Mouse (Mus musculus) left cerebral cortex, postnatal 4 days (tissue): Measurements from ENCODE around the gene Dchs1. TPM values are rescaled to one million over a fixed set of nuclear protein-coding genes. Genes with fewer than 3 reads are reported as not detected.

Experiments
- DNase-seq: peaks from one replicate; pipeline ENCODE4 v3.0.0-alpha.2; 2022
- intact Hi-C: fragments of 180-260 bp; cut with DNase I; formaldehyde crosslinking; loops from one replicate; pipeline ENCODE4 v1.15.1; 2025
- total RNA-seq, 2 experiments: library from RNA; stranded (reverse); gene quantifications; 2 replicates each; pipeline ENCODE4 v1.2.3; 2021

The Dchs1 gene
- total RNA-seq, 2 experiments from 2014 or later = 84.6 to 90.6 TPM

DNA sequence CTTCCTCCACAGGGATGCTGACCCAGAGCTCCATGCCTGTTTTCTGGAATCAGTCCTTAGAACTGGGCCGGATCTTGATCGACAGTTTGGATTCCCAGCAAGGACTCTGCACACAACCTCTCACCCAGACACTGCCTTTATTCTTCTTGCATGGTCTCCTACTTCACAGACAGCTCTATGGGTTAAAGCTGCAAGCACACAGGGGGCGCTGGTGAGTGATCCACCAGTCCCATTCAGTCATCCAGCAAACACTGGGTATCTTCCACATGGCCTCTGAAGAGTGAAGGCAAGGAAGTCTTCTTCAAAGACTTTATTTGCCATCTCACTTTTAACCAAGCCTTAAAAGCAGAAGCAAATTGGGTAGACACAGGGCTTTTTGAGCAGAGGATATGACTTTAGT lies 72.1 kb downstream of the Dchs1 start:
- intact Hi-C loops = no loop called here
- no peak for DNase-seq

DNA sequence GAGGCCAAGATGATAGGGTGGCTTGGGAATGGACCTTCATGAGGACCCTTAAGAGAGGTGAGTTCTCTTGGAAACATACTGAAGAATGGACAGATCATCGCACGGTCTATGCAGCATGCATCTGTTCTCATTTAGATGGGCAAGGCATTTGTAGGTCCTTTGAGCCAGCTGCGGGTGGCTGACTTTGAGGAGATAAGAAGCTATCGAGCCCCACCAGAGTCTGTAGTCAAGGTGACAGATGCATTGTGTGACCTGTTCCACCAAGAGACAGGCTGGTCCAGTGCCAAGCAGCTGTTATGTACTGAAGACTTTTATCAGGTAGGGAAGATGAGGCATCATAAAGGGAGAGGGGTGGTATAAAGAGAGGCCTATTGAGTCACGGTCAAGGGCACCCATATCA lies 78.7 kb downstream of the Dchs1 start:
- DNase-seq = no peak
- intact Hi-C loops = no loop called here

DNA sequence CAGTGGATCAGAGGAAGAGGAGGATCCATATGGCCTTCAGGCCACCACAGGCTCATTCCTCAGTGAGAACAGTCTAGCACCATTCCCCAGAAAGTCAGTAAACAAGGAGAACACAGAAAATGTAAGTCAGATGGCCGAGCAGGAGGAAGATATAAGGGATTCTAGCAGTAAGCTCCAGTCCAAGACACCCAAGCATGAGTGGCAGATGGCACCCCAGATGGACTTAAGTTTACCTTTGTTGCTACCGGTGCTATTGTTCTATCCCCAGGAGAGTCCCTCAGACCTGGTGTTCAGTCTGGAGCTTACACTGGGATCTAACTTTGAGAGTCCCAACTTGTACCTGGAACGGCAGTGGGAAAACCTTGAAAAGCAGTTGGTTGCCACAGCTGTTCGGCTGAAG lies 83.6 kb downstream of the Dchs1 start:
- DNase-seq = no peak
- intact Hi-C loops = no loop called here

DNA sequence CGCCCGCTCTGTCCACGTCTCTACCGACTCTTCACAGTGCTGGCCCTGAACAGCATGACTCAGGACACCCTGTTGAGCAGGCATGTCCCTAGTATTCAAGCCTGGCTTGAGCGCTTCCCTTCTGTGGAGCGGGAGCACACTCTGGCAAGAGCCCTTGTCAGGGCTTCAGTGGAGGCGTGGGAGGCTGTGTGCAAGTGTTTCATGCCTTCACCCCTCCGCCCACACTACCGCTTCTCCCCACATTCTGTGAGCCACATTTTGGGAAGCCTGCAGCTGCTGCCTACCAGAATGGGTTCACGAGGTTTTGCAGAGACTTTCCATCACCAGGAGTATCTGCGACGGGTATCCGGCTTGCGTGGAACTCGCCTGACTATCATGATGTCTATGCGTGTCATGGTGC lies 84.3 kb downstream of the Dchs1 start:
- intact Hi-C loops = no loop called here
- DNase-seq = no peak

Other genes starting within 250 kb of the Dchs1 start
- 10 to 100 TPM; 59.3 to 65.7 TPM for gene Smpd1, start 233.3 kb downstream of the Dchs1 start, total RNA-seq
- 100 to 1,000 TPM; 327 to 331 TPM for gene Apbb1, start 206.0 kb downstream of the Dchs1 start, total RNA-seq
- under 1 TPM in 1 of 2 experiments, not detected in 1; 0.26 TPM for gene Hpx, start 187.5 kb downstream of the Dchs1 start, total RNA-seq
- gene Trim3, start 154.1 kb downstream of the Dchs1 start, total RNA-seq = 100 to 1,000 TPM; 167 to 168 TPM
- 10 to 100 TPM; 63.7 to 70.1 TPM for gene Timm10b, start 147.6 kb downstream of the Dchs1 start, total RNA-seq
- gene Arfip2, start 147.2 kb downstream of the Dchs1 start, total RNA-seq = 10 to 100 TPM; 77.0 to 77.8 TPM
- gene Gm45799, start 147.1 kb downstream of the Dchs1 start, total RNA-seq = 1 to 10 TPM; 8.9 to 9.1 TPM
- 1 to 10 TPM; 4.1 to 4.8 TPM for gene Dnhd1, start 136.8 kb downstream of the Dchs1 start, total RNA-seq
- gene Ilk, start 51.1 kb downstream of the Dchs1 start, total RNA-seq = 100 to 1,000 TPM; 113 to 114 TPM
- 10 to 100 TPM; 11.3 to 13.9 TPM for gene Rrp8, start 50.3 kb downstream of the Dchs1 start, total RNA-seq
- gene Taf10, start 43.3 kb downstream of the Dchs1 start, total RNA-seq = 100 to 1,000 TPM; 109 to 110 TPM
- 10 to 100 TPM; 16.0 to 24.7 TPM for gene Tpp1, start 35.4 kb downstream of the Dchs1 start, total RNA-seq
- 10 to 100 TPM; 76.5 to 87.4 TPM for gene Mrpl17, start 23.4 kb upstream of the Dchs1 start, total RNA-seq
- under 1 TPM in 1 of 2 experiments, not detected in 1; 0.10 TPM for gene Gm4070, start 166.3 kb upstream of the Dchs1 start, total RNA-seq